Mouse (Mus musculus) embryo, embryonic 11 days (tissue): ENCODE measurements around the gene Ttc22.

ENCODE experiments used
- DNase-seq: peaks from one replicate; pipeline ENCODE4 v3.0.0-alpha.2; 2015

The Ttc22 gene

DNA sequence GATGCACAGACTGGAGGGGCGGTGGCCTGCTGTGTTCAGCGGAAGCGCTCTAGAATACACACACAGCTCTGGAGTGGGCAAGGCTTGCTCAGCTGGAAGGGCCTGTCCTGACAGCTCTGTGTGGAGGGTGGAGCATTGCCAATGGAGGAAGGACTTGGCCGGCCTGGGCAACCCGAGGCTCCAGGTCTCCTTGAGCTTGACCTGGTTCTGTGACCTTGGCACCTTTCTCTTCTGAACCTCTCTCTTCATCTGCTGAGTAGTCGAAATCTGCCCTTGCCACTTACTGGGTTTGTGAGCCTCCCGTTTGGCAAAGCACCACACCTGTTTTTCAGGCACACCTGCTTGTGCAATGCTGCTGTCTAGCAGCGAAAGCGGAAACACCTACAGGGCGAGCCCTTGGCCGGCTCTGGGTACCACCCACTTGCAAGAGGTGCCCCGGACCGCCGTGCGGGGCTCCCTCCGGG is at the start of gene Ttc22:
TSS of gene Ttc22 (plus strand) at position 403 of the 464 bp plus-strand sequence.
- no peak for DNase-seq

GRCm38 (mm10) chr4:106575022-106575421 is 47.2 kb upstream of the Ttc22 start:
- no peak for DNase-seq

DNA sequence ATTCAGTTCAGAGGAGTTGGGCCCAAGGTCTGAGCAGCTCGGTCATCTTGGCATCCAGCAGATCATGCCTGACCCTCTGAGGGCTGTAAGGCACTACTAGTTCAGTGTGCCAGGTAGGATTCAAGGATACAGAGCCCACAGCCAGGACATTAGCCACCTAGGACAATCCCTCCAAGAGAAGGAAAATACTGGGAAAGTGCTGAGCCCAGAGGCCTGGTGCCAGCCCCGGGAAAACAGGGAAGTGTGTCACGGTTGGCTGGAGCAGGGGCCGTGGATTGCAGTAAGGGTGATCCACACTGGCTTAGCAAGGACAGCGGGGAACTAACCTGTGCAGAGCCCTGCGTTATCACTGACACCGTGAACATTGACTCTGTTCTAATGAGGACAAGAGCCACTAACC is 44.7 kb upstream of the Ttc22 start:
- DNase-seq, result no peak

DNA sequence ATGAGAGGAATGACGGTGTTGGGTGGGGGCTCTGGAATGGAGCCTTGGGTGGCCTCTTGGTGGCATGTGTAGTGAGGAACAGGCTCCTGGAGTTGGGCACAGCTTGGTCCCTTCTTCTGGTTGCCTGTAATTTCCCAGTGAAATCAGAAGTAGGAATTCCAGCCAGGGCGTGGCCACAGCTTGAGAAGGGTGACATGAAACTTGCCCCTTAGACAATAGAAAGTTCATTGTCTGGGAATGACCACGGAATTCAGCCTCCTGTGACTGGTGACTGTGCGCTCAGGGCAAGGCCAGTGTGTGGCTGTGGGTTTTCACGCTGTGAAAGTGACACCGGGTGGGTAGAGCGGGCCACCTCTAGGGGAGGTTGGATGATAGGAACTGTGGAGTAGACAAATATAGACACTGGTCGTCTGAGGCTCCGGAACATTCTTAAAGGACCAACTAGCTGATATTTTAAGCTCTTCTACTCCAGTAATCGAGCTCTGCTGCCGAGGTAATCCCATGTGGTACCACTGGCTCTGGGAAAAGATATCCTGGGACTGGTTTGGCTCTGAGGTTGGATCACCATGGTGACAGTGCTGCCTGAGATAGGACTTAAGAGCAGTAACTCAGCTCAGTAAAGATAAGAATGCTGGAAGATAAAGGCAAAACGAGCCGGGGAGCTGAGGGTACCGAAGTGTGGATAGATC is 40.9 kb upstream of the Ttc22 start:
- no peak for DNase-seq

DNA sequence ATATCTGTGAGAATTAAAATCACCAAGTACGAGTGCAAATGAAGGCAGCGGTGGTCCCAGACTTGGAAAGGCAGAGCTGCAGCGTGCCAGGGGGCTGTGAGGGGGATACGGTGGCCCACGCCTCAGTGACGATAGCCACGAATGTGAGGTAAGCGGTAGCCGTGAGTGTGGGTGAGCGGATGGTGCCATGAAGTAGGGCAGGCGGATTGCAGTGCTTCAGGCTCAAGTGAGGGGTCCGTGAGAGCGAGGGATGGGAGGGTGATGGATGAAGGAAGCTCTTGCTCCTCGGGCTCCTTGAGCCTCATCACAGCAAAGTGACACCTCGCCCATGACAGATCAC is 40.4 kb upstream of the Ttc22 start:
- DNase-seq, result no peak

- no peak for DNase-seq
Observed at GRCm38 (mm10) chr4:106582428-106583153, 39.6 kb upstream of the Ttc22 start.

DNA sequence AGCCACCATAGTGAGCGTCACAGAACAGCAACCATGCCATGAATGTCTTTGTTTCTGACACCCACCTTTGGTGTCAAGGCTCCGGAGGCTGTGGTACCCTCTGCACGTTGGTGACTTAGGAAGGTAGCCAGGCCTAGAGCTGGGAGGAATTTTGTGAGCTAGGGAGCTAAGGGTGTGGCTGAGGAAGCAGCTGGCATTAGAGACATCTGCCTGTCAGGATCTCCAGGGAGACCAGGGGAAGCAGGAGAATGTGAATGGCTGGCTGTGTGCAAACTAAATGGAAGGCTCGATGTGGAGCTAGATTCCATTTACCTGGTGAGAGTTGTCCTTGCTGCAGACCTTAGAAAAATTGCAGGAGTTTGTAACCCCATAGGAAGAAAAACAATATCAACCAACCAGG is 37.6 kb upstream of the Ttc22 start:
- DNase-seq, result no peak

GRCm38 (mm10) chr4:106587075-106587474 is 35.2 kb upstream of the Ttc22 start:
- no peak for DNase-seq

DNA sequence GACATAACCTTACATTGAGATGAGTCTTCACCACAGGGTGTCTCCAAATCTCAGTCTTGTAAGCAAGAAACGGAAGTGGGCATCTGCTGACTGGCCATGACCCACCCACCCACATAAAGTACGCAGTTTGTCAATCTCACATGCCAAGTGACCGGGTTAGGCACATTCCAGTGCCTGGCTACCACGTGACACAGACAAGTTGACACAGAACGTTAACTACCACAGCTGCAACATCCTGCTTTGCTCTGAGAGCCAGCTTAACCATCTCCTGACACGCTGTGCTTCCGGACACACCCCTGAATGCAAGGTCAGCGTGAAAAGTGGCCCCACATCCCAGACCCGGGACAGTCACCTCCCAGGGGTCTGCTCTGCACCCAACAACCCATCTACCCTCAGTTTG is 32.1 kb upstream of the Ttc22 start:
- no peak for DNase-seq

DNA sequence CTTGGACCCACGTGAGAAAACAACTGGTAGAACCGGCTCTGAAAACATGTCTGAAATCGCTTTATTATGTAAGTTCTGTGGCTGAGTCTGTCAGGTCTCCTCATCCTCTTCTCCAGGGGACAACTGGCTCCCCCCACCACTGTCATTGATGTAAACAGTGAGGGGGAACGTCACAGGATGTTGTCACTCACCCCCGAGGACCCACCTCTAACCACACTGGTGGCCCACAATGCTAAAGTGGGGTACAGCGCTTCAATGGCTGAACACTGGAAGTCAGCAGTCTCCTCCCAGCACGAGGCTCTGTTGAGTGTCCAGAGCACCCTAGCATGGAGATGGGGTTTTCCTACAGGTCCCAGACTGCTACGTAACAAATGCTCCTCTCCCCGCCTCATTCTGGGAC is 31.4 kb upstream of the Ttc22 start:
- DNase-seq, result no peak

GRCm38 (mm10) chr4:106593636-106594035 is 28.6 kb upstream of the Ttc22 start:
- DNase-seq, result no peak

DNA sequence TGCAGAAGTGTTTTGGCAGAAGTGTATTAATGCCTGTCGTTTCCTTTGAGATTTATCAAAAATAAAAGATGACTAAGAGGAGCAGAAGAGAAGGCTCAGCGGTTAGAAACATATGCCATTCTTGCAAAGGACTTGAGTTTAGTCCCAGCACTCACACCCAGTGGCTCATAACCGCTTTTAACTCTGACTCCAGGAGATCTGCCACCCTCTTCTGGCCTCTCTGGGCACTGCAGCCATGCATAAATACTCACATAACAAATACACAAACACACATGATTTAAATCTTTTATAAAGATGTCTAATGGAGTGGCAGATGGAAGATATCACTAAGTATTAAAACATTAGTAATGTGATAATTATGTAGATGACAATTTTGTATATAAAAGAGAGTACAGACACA is 26.0 kb upstream of the Ttc22 start:
- DNase-seq, result no peak

DNA sequence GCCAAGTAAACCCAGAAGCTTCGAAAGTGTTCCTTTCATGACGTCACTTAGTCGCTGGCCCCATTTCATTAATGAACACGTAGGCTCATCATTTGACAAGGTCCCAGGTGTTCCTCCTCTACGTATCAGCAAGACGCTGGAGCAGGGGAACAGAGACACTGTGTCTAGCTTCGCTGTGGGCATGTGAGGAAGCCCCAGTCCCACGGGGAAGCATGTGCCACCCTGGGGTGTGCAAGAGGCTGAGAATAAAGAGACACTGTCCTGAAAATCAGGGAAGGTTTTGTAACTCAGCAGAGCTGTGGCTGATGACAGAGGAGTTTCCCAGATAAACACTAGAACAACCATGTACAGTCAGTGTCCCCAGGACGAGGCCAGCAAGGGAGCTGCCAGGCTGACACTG is 25.2 kb upstream of the Ttc22 start:
- no peak for DNase-seq

DNA sequence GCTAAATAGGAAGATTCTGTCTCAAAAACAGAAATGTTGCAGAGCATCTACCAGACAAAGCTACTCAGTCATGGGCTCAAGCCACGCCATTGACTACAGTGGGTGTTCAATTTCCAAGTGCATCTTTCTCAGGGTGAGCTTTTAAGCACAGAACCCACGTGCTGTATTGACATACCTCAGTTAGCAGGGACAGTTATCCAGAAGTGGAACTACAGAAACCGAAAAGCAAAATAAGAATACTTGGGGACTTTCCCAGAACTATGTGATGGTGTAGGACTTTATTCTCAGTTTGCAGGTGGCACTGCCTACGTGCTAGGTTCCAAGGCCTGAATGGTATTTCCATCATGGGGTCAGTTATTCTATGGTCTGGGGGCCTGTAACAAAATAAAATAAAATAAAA is 24.5 kb upstream of the Ttc22 start:
- DNase-seq, result no peak

GRCm38 (mm10) chr4:106599415-106599814 is 22.8 kb upstream of the Ttc22 start:
- DNase-seq, result no peak

GRCm38 (mm10) chr4:106600770-106601169 is 21.5 kb upstream of the Ttc22 start:
- no peak for DNase-seq

DNA sequence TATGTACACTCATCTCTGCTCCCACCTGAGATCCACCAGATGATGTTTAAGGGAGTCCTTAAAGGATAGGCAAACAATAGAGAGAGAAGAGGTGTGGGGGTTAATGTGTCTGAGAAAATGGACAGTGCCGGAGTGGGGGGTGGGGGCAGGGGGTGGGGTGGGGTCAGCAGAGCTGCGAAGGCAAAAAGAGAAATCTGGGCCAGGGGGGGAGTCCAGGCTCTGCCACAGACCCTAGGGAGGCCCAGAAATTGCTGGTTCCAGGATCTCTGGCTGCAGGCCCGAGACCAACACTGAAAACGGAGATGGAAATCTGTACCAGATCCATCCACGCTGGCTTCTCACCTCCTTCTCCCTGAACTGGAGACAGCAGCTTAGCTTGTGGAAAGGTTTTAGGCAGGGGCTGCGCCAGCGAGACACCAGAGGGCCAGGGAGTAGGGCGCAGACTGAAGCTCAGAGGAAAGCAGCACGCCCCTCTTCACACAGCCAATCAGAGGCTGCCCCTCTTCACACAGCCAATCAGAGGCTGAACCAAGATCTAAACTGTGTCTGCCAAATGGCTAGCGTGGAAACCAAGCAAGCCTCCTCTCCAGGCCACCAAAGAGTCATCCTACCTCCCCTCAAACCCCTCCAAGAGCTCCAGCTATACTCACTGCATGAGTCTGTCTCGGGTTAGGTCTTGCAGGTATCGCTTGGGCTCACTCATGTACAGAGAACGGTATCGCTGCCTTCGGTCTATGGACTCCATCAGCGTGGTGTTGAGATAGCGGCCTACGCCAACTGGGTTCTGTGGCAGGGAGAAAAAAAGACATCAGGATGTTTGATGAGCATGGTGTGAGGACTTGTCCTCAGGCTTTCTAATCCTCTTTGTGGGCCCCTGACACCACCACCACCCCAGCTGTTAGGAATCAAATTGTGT is 15.3 kb upstream of the Ttc22 start:
- DNase-seq, result peak; percentile 69

DNA sequence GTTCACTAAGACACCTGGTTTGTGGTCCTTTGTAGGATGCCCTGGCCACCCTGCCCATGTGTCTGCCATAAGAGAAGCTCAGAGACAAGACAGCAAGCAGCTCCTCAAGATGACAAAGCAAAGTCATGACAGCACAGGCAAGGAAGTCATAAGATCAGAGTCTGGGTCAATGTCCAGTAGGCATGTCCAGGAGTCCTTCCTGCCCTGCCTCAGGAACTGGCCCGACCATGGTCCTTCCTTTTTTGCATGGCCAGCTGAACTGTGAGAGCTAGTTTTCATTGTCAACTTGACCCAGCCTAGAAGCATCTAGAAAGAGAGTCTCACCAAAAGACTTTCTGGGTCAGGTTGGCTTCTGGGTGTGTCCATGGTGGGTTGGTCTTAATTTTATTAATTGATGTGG is 14.3 kb upstream of the Ttc22 start:
- DNase-seq, result no peak

- DNase-seq, result no peak
Observed at GRCm38 (mm10) chr4:106613105-106613504, 9.1 kb upstream of the Ttc22 start.

GRCm38 (mm10) chr4:106613560-106613959 is 8.7 kb upstream of the Ttc22 start:
- DNase-seq, result no peak

GRCm38 (mm10) chr4:106614180-106614797 is 7.9 kb upstream of the Ttc22 start:
- peak; percentile 85 for DNase-seq

DNA sequence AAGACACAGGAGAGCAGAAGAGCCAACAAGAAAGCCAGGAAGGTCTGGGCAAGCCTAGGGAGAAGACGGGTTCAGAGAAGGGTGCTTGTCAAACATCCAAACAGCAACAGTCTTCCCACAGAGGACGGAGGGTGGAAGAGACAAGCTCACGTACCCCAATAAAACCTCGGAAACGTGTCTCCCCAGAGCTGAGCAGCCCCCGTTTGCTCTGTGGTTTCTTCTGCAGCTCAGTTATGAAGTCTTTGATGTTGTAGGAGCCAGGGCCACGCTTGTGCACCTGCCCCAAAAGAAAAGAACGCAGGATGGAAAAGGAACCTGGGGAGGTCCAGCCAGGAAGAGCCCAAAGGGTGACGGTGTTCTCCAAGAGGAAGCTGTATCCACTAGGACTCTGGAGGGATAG is 7.4 kb upstream of the Ttc22 start:
- no peak for DNase-seq

DNA sequence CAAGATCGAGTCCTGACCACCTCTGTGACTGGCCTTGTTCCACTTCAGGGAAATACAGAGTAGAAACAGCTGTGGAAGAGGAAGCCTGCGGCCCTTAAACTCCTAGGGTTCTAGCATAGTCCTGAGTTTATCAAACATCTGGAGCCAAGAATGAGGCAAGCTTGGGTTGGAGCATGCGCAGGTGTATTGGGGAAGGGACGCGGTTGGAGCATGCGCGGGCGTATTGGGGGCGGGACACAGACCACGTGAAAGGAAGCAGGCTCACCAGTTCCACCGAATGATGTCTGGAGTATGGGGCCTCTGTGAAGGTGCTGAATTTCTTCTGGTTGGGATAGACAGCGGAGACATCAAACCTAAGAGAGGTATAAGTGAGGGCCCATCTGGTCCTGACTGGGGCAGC is 6.6 kb upstream of the Ttc22 start:
- no peak for DNase-seq
